Mouse (Mus musculus) cerebellum, adult 8-10 months (tissue): ENCODE measurements around the gene Cox6a1.
"Not testable (repeated sequence)": the region's sequence is repeated elsewhere in the genome, so short reads cannot be mapped to it uniquely, and the experiment has no call there.

Experiments
- DNase-seq: peaks from one replicate; pipeline ENCODE4 v3.0.0; 2022

Gene Cox6a1

GRCm38 (mm10) chr5:115341314-115342165 lies 7.2 kb downstream of the Cox6a1 start:
- DNase-seq = no peak

- DNase-seq = peak; percentile 91
Measured at GRCm38 (mm10) chr5:115340577-115341313, 8.0 kb downstream of the Cox6a1 start, which contains the start of the genes Gatc and Triap1. Gatc (minus strand) TSS chr5:115341178. Triap1 (plus strand) TSS chr5:115341225.

DNA sequence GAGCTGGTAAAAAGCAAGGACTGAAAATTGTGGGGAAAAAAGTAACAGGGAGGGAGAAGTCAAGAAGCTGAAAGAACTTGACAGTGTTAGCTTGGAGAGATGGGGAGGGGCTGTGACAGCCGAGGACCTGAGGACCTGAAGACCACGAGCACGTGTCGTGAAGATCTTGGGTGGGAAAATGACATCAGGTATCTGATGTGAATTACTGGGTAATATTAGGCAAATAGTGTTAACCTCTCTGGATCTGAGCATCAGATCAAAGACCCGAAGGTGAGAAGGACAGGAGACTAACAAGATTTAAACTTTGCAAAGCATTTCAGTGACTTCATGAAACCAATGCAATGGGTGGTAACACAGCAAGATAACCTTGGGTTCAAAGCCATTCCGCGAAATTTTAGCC lies 8.8 kb downstream of the Cox6a1 start:
- DNase-seq = no peak

- no peak for DNase-seq
Measured at GRCm38 (mm10) chr5:115333626-115334025, 15.2 kb downstream of the Cox6a1 start.

- DNase-seq = no peak
Measured at GRCm38 (mm10) chr5:115330955-115331354, 17.8 kb downstream of the Cox6a1 start.

DNA sequence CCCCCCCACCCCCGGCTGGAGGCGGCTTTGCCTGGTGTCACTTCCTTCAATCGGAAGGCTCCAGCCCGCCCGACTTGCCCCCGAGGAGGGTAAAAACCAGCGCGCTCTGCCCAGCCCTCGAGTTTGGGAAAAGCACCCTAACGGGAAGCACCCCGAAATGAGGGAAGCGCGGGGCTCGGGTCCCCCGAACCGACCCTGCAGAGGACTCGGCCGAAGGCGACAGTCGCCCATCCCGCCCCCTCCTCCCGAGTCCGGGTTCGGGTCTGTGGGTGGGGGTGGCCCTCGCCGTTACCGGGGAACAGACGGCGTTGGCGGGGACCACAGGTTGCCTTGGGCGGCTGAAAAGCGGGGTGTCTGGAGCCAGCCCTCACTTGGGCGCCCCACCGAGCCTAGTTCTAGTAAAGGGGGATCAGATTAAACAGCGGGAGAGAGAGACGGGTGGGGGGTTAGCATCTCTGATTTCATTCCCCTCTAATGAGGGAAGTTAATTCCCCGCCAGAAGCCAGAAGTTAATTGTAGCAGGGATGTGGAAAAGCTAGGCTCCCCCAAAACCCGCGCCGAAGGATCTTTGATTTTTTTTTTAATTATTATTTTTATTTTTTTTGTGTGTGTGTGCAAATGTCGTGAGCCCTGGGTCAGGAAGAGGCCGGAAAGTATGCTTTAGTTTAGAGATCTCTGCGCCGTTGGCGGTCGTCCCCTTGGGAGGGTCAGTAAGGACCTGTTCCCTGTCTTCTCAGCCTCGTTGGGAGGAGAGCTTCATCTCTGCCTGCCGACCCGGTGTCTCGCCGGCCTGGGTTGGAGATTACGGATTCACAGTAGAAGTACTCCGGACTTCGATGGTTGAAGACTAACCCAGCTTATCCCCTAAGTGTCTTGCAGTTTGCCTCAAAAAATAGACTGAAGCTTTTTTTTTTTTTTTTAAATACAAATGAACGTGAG lies 20.9 kb downstream of the Cox6a1 start:
- DNase-seq = peak; percentile 51

GRCm38 (mm10) chr5:115326875-115327609 lies 21.7 kb downstream of the Cox6a1 start, which contains the start of gene Srsf9:
Srsf9 (plus strand) TSS chr5:115327177.
- peak; percentile 96 for DNase-seq

DNA sequence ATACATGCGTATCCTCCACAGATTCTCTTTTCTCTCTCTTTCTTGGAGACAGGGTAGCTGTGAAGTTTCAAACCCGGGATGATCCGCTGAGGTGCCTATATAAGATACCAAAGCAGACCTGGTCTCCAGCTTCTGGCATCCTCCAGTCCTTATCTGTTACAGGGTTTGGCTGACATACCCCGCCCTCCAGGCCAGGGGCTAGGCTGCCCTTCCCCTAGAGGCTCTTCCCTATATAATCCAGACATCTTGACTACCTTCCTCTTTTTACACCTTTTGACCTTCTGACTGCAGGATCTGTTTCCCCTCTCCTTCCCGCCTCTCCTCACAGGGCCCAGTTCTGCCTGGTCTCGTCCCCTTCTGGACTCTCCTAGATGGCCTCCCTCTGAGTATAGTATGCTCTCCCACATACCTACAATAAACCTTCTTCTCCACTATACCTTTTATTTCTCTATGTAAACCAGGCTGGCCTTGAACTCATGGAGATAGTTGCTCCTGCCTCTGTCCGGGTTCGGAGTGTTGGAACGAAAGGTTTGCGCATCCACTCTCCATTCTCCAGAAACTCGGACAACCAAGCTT lies 22.4 kb downstream of the Cox6a1 start:
- no peak for DNase-seq

DNA sequence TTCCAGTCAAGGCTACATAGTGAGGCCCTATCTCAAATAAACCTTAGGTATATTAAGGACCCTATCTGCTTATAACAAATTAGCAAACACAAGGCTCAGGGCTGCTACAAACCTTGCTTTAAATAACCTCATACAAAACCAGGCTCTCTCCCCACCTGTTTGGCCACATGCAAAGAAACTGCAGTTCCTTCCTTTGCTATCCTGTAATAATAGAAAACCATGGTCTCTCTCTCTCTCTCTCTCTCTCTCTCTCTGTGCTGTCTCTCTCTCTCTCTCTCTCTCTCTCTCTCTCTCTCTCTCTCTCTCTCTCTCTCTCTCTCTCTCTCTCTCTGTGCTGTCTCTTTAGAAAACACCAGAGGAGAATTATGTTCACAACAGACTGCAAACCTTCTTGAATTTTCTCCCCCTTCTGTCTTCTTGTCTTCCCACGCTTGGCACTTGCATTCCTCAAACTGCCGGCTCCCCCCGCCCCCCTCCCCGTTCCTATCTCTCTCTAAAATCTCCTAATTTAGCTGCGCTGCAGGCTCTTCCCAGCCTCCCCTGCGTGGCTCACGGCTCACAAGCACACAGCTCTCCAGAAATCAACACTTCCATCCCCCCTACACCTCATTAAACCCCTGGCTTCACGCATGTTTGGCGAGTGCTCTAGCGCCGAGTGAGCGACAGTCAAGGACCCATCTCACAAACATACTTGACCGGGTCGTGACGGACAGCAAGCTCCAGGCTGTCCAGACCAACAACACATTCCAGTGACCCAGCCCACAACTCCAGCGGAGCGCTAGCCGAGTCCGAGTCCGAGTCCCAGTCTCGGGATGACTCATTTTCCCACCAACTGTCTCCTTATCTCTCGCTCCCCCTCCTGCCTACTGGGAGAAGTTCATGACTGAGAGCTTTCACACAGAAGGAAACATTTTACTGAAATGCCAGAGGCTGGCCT lies 29.5 kb downstream of the Cox6a1 start:
- DNase-seq = peak; percentile 79

DNA sequence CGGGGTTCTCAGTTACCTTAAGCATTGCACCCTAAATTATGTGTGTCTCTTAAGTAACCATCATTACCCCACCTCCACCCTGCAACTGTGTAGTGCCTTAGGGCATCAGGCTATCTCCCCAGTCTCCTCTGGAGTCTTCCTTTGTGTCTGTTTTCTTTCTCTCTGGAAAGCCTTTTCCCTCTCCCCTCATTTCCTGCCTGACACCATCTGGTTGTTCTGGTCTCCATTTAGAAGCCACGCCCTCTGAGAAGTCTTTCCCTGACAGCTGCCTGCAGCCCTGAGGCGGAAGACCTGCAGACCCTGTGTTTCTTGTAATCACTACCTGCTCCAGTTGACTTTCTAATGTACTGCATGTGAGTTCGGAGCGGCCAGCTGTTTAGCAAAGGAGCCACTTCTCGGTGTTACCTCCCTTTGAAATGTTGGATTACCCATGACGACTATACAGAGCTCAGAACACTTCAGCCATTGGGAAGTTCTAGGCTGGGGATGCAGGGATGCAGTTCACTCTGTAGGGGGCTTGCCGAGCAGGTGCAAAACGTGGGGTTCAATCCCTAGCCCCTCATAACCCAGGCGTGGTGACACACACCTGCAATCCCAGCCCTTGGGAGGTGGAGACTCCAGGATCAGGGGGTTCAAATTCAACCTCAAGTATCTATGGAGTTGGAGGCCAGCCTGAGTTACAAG lies 31.0 kb downstream of the Cox6a1 start:
- no peak for DNase-seq

DNA sequence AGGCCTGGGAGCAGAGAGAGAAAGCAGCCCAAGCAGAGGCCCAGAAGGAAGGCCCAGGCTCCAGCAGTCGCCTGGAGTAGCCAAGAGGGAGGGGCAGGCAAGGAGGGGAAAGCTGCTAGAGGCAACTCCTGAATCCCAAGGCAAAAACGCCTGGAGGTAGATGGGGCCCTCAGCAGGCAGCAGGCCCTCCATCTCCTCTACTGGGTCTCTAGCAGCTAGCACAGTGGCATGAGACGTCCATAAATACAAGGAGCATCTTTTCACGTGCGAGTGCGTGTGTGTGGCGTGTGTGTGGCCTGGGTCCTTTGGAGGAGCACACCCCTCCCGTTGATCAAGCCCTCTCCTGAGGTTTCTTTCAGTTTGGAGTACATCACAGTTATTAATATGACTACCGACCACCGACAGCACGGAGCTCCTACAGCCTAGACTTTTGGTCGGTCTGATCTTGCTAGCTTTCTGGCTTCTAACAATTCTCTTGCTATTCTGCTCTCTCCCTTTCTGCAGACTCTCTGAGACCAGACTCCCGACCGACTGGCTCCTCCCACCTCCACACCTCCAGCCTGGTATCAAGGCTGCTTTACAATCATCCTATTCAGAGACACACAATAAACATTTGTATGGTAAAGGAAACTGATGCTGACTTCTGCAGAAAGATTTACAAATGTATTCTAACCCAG lies 31.7 kb downstream of the Cox6a1 start:
- DNase-seq = no peak

- DNase-seq = no peak
Measured at GRCm38 (mm10) chr5:115313668-115313943, 35.2 kb downstream of the Cox6a1 start.

GRCm38 (mm10) chr5:115312816-115313667 lies 35.7 kb downstream of the Cox6a1 start:
- DNase-seq = no peak

GRCm38 (mm10) chr5:115312354-115312753 lies 36.4 kb downstream of the Cox6a1 start:
- DNase-seq = no peak

DNA sequence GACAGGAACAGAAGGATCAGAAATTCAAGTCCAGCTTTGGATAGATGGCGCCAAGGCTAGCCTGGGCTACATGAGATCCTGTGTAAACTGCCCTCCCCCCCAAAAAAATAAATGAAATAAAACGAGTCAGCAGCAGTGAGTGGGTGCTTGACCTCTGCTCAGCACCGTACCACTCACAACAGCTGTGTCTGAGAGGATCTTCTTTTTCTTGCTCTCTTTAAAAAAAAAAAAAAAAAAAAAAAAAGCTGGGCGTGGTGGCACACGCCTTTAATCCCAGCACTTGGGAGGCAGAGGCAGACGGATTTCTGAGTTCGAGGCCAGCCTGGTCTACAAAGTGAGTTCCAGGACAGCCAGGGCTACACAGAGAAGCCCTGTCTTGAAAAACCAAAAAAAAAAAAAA lies 46.6 kb downstream of the Cox6a1 start:
- not testable (repeated sequence) for DNase-seq

DNA sequence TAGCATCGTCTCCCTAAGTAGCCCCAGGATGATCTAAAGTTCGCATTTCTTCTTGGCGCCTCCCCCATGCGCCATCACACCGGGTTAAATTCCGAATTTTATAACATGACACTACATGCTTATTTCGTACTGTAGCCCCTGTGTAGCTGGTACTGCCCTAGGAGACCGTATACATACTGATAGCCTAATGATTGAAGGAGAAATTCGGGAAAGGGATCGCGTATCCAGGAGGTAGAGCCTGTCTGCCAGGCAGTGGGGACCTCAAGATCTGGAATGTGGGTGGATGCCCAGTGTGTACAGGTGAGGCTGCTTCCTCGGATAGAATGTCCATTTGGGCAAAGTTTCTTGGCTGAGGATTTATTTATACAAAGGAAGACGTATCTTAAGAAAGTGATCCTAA lies 47.2 kb downstream of the Cox6a1 start:
- no peak for DNase-seq

DNA sequence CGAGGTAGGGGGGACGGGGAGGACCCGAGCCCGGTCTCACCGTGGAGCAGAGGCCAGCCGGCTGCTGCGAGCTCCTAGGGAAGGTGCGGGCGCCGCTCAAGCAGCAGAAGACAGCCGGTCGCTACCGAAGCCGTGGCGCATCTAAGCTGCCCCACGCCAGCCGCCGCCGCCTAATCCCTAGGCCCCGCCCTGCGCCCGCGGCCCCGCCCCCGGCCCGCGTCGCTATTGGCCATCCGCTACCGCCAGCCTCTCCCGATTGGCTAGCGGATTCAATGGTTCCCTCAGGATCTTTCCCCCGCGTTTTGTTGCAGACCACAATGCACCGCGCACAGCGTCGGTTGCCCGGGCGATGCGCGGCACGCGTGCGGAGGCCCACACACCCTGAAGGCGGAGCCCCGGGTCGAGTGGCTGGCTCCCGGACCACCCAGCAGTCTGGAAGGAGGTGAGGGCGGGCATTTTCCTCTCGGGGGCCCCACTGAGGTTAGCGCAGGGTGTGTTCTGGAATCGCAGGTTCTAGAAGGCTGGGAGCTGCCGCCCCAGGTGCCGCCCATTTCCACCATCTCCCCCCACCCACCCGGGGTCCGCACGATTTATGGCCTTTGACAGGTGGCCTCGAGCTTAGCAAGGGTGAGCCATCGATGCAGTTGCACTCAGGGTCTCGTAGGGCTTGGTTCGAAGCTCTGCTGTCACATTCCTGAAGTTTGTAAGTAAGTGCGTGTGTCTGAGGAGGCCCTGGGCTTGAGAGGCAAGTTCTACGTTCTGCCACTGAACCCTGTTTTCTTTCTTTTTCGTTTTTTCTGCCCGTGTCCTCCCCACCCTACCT lies 47.8 kb downstream of the Cox6a1 start, which contains the start of gene Dynll1:
TSS of gene Dynll1 (minus strand) at position 208 of the 823 bp plus-strand sequence.
- DNase-seq = peak; percentile 100
